Mouse (Mus musculus): ENCODE measurements around the gene Tmem147. TPM values are rescaled to one million over a fixed set of nuclear protein-coding genes. Genes with fewer than 3 reads are reported as not detected.

The Tmem147 gene
- polyA plus RNA-seq, 1 experiment from 2014 or later: 203 TPM

GRCm38 (mm10) chr7:30719669-30720068 lies 9.7 kb downstream of the Tmem147 start:
- H3K9me3 ChIP-seq: no peaks in the 10 kb centered on the region

DNA sequence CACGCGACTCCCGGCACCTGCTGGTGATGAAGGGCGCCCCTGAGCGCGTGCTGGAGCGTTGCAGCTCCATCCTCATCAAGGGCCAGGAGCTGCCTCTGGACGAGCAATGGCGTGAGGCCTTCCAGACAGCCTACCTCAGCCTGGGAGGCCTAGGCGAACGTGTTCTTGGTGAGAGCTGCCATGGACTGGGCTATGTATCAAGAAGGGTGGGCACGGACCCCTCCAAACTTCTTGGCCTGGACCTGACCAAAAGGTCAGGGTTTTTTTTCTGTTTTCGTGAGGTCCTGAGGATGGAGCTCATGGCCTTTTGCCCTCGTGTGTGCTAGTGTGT lies 11.7 kb downstream of the Tmem147 start:
- no peaks in the 10 kb centered on the region for H3K9me3 ChIP-seq
- peak overlapping the region; percentile 28; the same call in 1 of the 2 replicates for H3K9ac ChIP-seq (replicated peaks)
- peaks cover 13% of the 10 kb centered on the region for H3K4me1 ChIP-seq (replicated peaks)
- 9% methylated on average over 14 of the region's 14 CpGs for WGBS
- peak overlapping the region; percentile 35 for H3K4me3 ChIP-seq (replicated peaks)
- peaks cover 44% of the 10 kb centered on the region for H3K27me3 ChIP-seq
- H3K4me2 ChIP-seq (replicated peaks): peak overlapping the region; percentile 57
- H3K36me3 ChIP-seq: no peaks in the 10 kb centered on the region
- H3K27ac ChIP-seq: no peak overlapping the region
- no peak for ATAC-seq

More at GRCm38 (mm10) chr7:30719669-30720068, 9.7 kb downstream of the Tmem147 start:
- ATAC-seq: no peak
- WGBS: 88% methylated on average over 5 of the region's 5 CpGs
- Histone ChIP-seq H3K9ac (replicated peaks) (no peak overlapping the region), H3K4me1 (replicated peaks) (peaks cover 16% of the 10 kb centered on the region), H3K36me3 (no peaks in the 10 kb centered on the region), H3K27me3 (peaks cover 44% of the 10 kb centered on the region), H3K27ac (no peak overlapping the region), H3K4me2 (replicated peaks) (no peak overlapping the region), H3K4me3 (replicated peaks) (no peak overlapping the region)

DNA sequence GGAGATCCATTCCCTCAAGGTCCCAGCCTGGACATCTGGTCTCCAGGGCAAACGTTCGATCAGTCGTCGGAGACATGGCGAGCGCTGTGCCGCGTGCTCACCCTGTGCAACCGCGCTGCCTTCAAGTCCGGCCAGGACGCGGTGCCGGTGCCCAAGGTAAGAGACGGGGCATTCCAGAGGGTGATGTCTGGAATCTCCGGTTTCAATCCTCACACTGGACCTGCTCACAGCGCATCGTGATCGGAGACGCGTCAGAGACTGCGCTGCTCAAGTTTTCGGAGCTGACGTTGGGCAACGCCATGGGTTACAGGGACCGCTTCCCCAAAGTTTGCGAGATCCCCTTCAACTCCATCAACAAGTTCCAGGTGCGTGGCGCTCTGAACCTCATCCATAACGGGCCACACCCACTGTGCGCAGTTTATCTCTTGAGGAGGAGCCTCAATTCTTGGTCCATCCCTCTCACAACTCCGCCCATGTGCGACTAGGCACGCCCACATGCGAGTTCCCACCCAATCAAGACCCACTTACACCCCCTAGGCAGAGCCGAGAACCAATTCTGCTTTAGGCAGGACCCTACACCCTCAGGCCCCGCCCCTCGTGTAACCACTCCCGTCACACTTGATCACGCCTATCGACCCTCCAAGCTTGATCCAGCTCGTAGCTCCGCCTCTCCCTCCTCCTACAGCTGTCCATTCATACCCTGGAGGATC lies 12.2 kb downstream of the Tmem147 start:
- Histone ChIP-seq H3K36me3 (no peaks in the 10 kb centered on the region), H3K4me3 (replicated peaks) (peak overlapping the region; percentile 35), H3K27ac (no peak overlapping the region), H3K4me1 (replicated peaks) (peaks cover 13% of the 10 kb centered on the region), H3K9me3 (no peaks in the 10 kb centered on the region), H3K27me3 (peaks cover 44% of the 10 kb centered on the region), H3K9ac (replicated peaks) (peak overlapping the region; percentile 28; the same call in 1 of the 2 replicates), H3K4me2 (replicated peaks) (peak overlapping the region; percentile 57)
- peak; percentile 92 for ATAC-seq
- WGBS: 3% methylated on average over 43 of the region's 43 CpGs

GRCm38 (mm10) chr7:30711942-30712341 lies 17.4 kb downstream of the Tmem147 start, which contains the start of gene Atp4a:
Atp4a (plus strand) TSS chr7:30712209.
- H3K36me3 ChIP-seq: no peaks in the 10 kb centered on the region
- H3K4me2 ChIP-seq (replicated peaks): no peak within 1 kb of the TSS
- peaks cover 2% of the 10 kb centered on the region; the same call in 1 of the 2 replicates for H3K4me1 ChIP-seq (replicated peaks)
- WGBS: 87% methylated on average over 3 of the region's 3 CpGs
- no peak within 1 kb of the TSS for H3K9ac ChIP-seq (replicated peaks)
- H3K27ac ChIP-seq: no peak within 1 kb of the TSS
- no peak within 1 kb of the TSS for H3K4me3 ChIP-seq (replicated peaks)
- ATAC-seq: no peak
- H3K27me3 ChIP-seq: peaks cover 23% of the 10 kb centered on the region
- no peaks in the 10 kb centered on the region for H3K9me3 ChIP-seq

DNA sequence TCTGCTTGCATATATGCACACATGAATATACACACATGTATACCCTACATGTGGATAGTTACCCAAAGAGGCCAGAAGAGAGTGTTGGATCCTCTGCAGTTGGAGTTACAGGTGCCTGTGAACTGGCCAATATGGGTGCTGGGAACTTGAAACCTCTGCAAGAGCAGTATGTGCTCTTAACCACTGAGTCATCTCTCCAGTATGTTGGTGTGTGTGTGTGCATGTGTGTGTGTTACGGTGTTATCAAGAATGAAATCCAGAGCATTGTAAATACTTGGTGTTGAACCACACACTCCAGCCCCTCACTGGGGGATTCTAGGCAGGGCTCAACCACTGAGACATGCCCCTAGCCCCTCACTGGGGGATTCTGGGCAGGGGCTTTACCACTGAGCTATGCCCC lies 21.9 kb downstream of the Tmem147 start:
- Histone ChIP-seq H3K9me3 (no peaks in the 10 kb centered on the region), H3K27me3 (no peaks in the 10 kb centered on the region), H3K4me2 (replicated peaks) (no peak overlapping the region), H3K4me3 (replicated peaks) (no peak overlapping the region), H3K36me3 (no peaks in the 10 kb centered on the region), H3K9ac (replicated peaks) (no peak overlapping the region), H3K27ac (no peak overlapping the region), H3K4me1 (replicated peaks) (no peaks in the 10 kb centered on the region)
- WGBS: 88% methylated on average over 1 of the region's 1 CpGs
- ATAC-seq: no peak

- H3K27ac ChIP-seq: no peak overlapping the region
- H3K36me3 ChIP-seq: no peaks in the 10 kb centered on the region
- ATAC-seq: no peak
- H3K4me2 ChIP-seq (replicated peaks): no peak overlapping the region
- no peaks in the 10 kb centered on the region for H3K4me1 ChIP-seq (replicated peaks)
- no peaks in the 10 kb centered on the region for H3K27me3 ChIP-seq
- H3K4me3 ChIP-seq (replicated peaks): no peak overlapping the region
- WGBS: 80% methylated on average over 8 of the region's 8 CpGs
- H3K9me3 ChIP-seq: no peaks in the 10 kb centered on the region
- no peak overlapping the region for H3K9ac ChIP-seq (replicated peaks)
Measured at GRCm38 (mm10) chr7:30706214-30706882, 23.0 kb downstream of the Tmem147 start.

- ATAC-seq: no peak
- 46% methylated on average over 9 of the region's 9 CpGs for WGBS
- H3K4me3 ChIP-seq (replicated peaks): no peak within 1 kb of the TSS
- no peaks in the 10 kb centered on the region for H3K27me3 ChIP-seq
- H3K9ac ChIP-seq (replicated peaks): no peak within 1 kb of the TSS
- H3K4me1 ChIP-seq (replicated peaks): no peaks in the 10 kb centered on the region
- H3K4me2 ChIP-seq (replicated peaks): no peak within 1 kb of the TSS
- no peak within 1 kb of the TSS for H3K27ac ChIP-seq
- H3K36me3 ChIP-seq: no peaks in the 10 kb centered on the region
- no peaks in the 10 kb centered on the region for H3K9me3 ChIP-seq
Measured at GRCm38 (mm10) chr7:30698589-30698988, 30.8 kb downstream of the Tmem147 start, which contains the start of gene 2200002J24Rik. 2200002J24Rik (plus strand) TSS chr7:30698926.

- no peaks in the 10 kb centered on the region for H3K4me1 ChIP-seq (replicated peaks)
- H3K36me3 ChIP-seq: no peaks in the 10 kb centered on the region
- H3K27ac ChIP-seq: no peak overlapping the region
- 64% methylated on average over 5 of the region's 5 CpGs for WGBS
- H3K9ac ChIP-seq (replicated peaks): no peak overlapping the region
- no peak overlapping the region for H3K4me3 ChIP-seq (replicated peaks)
- no peak overlapping the region for H3K4me2 ChIP-seq (replicated peaks)
- no peaks in the 10 kb centered on the region for H3K27me3 ChIP-seq
- no peak for ATAC-seq
- H3K9me3 ChIP-seq: no peaks in the 10 kb centered on the region
Measured at GRCm38 (mm10) chr7:30698101-30698500, 31.2 kb downstream of the Tmem147 start.

GRCm38 (mm10) chr7:30688325-30688724 lies 41.0 kb downstream of the Tmem147 start:
- Histone ChIP-seq H3K9ac (replicated peaks) (no peak overlapping the region), H3K27me3 (peaks cover 21% of the 10 kb centered on the region), H3K4me3 (replicated peaks) (no peak overlapping the region), H3K36me3 (no peaks in the 10 kb centered on the region), H3K4me2 (replicated peaks) (no peak overlapping the region), H3K9me3 (no peaks in the 10 kb centered on the region), H3K27ac (no peak overlapping the region), H3K4me1 (replicated peaks) (no peaks in the 10 kb centered on the region)
- WGBS: 76% methylated on average over 6 of the region's 6 CpGs
- no peak for ATAC-seq

GRCm38 (mm10) chr7:30683425-30683824 lies 45.9 kb downstream of the Tmem147 start:
- no peak overlapping the region for H3K4me3 ChIP-seq (replicated peaks)
- no peak overlapping the region for H3K27ac ChIP-seq
- no peak for ATAC-seq
- no peaks in the 10 kb centered on the region for H3K9me3 ChIP-seq
- H3K4me1 ChIP-seq (replicated peaks): no peaks in the 10 kb centered on the region
- no peak overlapping the region for H3K9ac ChIP-seq (replicated peaks)
- H3K4me2 ChIP-seq (replicated peaks): no peak overlapping the region
- WGBS: 88% methylated on average over 2 of the region's 2 CpGs
- no peaks in the 10 kb centered on the region for H3K36me3 ChIP-seq
- peaks cover 20% of the 10 kb centered on the region for H3K27me3 ChIP-seq

DNA sequence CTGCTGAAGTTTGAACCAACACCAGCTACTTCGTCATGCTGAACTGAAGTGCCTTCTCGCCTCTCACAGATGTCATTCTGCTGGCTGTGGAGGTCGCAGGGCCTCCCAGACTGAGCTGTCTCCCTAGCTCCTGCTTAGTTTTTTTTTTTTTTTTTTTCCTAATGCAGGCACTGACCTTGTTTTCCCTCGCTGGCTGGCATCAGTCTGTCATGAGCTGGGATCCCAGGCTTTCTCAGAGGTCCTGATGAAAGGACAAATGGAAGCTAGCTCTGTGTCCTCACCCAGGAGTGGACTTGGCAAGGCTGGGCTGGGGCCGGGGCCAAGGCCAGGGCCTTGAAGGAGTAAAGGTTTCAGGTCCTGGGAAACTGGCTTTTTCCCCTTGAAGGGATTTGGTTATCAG lies 47.4 kb downstream of the Tmem147 start:
- Histone ChIP-seq H3K9ac (replicated peaks) (no peak overlapping the region), H3K36me3 (no peaks in the 10 kb centered on the region), H3K4me3 (replicated peaks) (no peak overlapping the region), H3K27me3 (peaks cover 5% of the 10 kb centered on the region; the same call in 1 of the 2 replicates), H3K4me1 (replicated peaks) (no peaks in the 10 kb centered on the region), H3K27ac (no peak overlapping the region), H3K4me2 (replicated peaks) (no peak overlapping the region), H3K9me3 (no peaks in the 10 kb centered on the region)
- no peak for ATAC-seq
- whole genome bisulfite sequencing: 69% methylated on average over 5 of the region's 5 CpGs

DNA sequence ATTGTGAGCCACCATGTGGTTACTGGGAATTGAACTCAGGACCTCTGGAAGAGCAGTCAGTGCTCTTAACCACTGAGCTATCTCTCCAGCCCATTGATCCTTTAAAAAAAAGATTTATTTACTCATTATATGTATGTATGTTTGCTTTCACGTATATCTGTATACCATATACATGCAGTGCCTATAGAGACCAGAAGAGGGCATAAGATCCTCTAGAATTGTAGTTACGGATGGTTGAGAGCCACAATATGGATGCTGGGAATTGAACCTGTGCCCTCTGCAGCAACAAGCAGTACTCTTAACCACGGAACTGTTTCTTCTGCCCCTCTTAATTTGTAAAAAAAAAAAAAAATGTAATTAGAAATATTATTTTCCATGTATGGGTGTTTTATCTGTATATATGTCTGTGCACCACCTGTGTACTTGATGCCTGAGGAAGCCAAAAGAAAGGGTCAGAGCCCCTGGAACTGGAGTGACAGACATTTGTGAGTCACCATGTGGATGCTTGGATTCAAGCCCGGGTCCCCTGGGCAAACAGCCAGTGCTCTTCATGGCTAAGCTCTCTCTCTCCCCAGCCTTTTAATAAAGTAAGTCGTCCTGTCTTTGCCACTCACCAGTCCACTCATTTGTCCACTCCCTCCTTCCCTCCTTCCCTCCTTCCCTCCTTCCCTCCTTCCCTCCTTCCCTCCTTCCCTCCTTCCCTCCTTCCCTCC lies 50.9 kb downstream of the Tmem147 start:
- Histone ChIP-seq H3K27me3 (no peaks in the 10 kb centered on the region), H3K36me3 (no peaks in the 10 kb centered on the region), H3K9me3 (no peaks in the 10 kb centered on the region), H3K9ac (replicated peaks) (no peak overlapping the region), H3K4me2 (replicated peaks) (no peak overlapping the region), H3K4me1 (replicated peaks) (no peaks in the 10 kb centered on the region), H3K4me3 (replicated peaks) (no peak overlapping the region), H3K27ac (no peak overlapping the region)
- no peak for ATAC-seq
- WGBS: 65% methylated on average over 5 of the region's 5 CpGs

All from midbrain, embryonic 13.5 days (tissue).